Mouse (Mus musculus) midbrain, embryonic 14.5 days (tissue): ENCODE measurements around the gene Col13a1. TPM values are rescaled to one million over a fixed set of nuclear protein-coding genes. Genes with fewer than 3 reads are reported as not detected.

Experiments
- ATAC-seq: fragments of 200-750 bp; cut with Nextera tagmentation; 2 replicates; pipeline ENCODE4 v1.8.0; 2017; ENCODE audit warnings: moderate number of reproducible peaks, moderate library complexity; ENCODE audit not compliant: low FRiP score, low TSS enrichment
- DNase-seq: peaks from one replicate; pipeline ENCODE4 v3.0.0-alpha.2; 2015
- H3K27ac ChIP-seq: fragments of 300-500 bp; sonication (generic); replicated peaks from 2 replicates; pipeline ENCODE4 v1.5.1; 2014; ENCODE audit warnings: mild to moderate bottlenecking, low read depth, low read length, moderate library complexity
- H3K27me3 ChIP-seq: fragments of 300-500 bp; sonication (generic); 2 replicates; pipeline ENCODE4 v1.6.1; 2014; ENCODE audit warnings: low read length, control low read depth, mixed read lengths; ENCODE audit not compliant: control insufficient read depth, insufficient read depth
- H3K36me3 ChIP-seq: fragments of 300-500 bp; sonication (generic); 2 replicates; pipeline ENCODE4 v1.6.1; 2014; ENCODE audit warnings: low read length, control low read depth; ENCODE audit not compliant: control insufficient read depth, insufficient read depth
- H3K4me1 ChIP-seq: fragments of 300-500 bp; sonication (generic); 2 replicates; pipeline ENCODE4 v1.6.1; 2014; ENCODE audit warnings: mild to moderate bottlenecking, antibody characterized with exemption, low read length, control low read depth; ENCODE audit not compliant: control insufficient read depth, insufficient read depth
- H3K4me2 ChIP-seq: fragments of 300-500 bp; sonication (generic); 2 replicates; pipeline ENCODE4 v1.6.1; 2014; ENCODE audit warnings: mild to moderate bottlenecking, low read length, moderate library complexity
- H3K4me3 ChIP-seq: fragments of 300-500 bp; sonication (generic); replicated peaks from 2 replicates; pipeline ENCODE4 v1.5.1; 2014; ENCODE audit warnings: low read depth, low read length
- H3K9ac ChIP-seq: fragments of 300-500 bp; sonication (generic); replicated peaks from 2 replicates; pipeline ENCODE4 v1.6.1; 2014; ENCODE audit warnings: mild to moderate bottlenecking, low read length, moderate library complexity
- H3K9me3 ChIP-seq: fragments of 300-500 bp; sonication (generic); 2 replicates; pipeline ENCODE4 v1.6.1; 2016; ENCODE audit warnings: low read length, control low read depth, mixed read lengths; ENCODE audit not compliant: control insufficient read depth
- WGBS: fragments of 180-500 bp; shearing (Covaris S2); extraction: QIAGEN DNeasy Blood & Tissue Kit; methylation state at CpG from one replicate; pipeline ENCODE4 v1.1.7; 2014; 5-methylcytosine and 5-hydroxymethylcytosine counted together
- polyA plus RNA-seq: library from polyadenylated mRNA; unstranded; fragments of >200 nt; fragmentation: Nextera tagmentation; extraction: Ambion mirVana; gene quantifications from 2 replicates; pipeline ENCODE4 v1.2.1, GENCODE M21; 2014

The Col13a1 gene
- 0.12 and 1.5 TPM in 2 replicates for polyA plus RNA-seq

DNA sequence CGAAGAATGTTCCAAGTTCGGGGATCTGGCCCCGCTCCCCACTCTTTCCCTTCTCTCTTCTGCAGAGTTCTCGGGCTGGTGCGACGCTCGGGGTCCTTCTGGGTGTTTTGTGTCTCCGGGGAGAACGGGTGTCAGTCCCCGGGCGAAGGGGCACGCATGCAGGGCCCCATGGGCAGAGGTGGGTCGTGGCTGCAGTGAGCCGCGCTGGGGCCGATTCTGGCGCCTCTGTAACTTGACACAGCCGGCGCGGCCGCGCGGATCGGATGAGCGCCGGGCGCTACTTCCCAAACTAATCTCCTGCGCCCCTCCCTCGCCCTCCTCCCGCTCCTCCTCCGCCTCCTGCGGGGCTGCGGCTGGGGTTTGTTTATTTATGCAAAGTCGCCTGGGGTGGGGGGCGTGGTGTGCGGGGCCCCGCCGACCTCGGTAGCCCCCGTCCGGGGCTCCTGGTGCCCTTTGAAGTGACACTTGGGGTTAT, at the start of gene Col13a1:
Gene Col13a1, minus strand, starts transcription at position 243 of the 475 bp plus-strand sequence.
- DNase-seq = peak; percentile 49
- Histone ChIP-seq H3K4me3 (peak within 1 kb of the TSS; percentile 32), H3K36me3 (no peaks in the 10 kb centered on the region), H3K27ac (no peak within 1 kb of the TSS), H3K9ac (no peak within 1 kb of the TSS; the same call in 1 of the 2 replicates), H3K4me1 (peaks cover 10% of the 10 kb centered on the region; the same call in 1 of the 2 replicates), H3K4me2 (peak within 1 kb of the TSS; percentile 65), H3K9me3 (no peaks in the 10 kb centered on the region), H3K27me3 (peaks cover 51% of the 10 kb centered on the region)
- no peak for ATAC-seq
- WGBS = under 1% methylated on average over 40 of the region's 41 CpGs

GRCm38 (mm10) chr10:62027699-62028098, 48.8 kb upstream of the Col13a1 start:
- Histone ChIP-seq H3K27ac (no peak overlapping the region), H3K4me3 (no peak overlapping the region), H3K4me2 (no peak overlapping the region), H3K4me1 (no peaks in the 10 kb centered on the region), H3K27me3 (no peaks in the 10 kb centered on the region), H3K9ac (no peak overlapping the region), H3K36me3 (no peaks in the 10 kb centered on the region), H3K9me3 (no peaks in the 10 kb centered on the region)
- DNase-seq (peak; percentile 20), ATAC-seq (no peak)
- 48% methylated on average over 12 of the region's 12 CpGs for WGBS

GRCm38 (mm10) chr10:62023821-62024551, 45.1 kb upstream of the Col13a1 start:
- H3K4me3 ChIP-seq = no peak overlapping the region

DNA sequence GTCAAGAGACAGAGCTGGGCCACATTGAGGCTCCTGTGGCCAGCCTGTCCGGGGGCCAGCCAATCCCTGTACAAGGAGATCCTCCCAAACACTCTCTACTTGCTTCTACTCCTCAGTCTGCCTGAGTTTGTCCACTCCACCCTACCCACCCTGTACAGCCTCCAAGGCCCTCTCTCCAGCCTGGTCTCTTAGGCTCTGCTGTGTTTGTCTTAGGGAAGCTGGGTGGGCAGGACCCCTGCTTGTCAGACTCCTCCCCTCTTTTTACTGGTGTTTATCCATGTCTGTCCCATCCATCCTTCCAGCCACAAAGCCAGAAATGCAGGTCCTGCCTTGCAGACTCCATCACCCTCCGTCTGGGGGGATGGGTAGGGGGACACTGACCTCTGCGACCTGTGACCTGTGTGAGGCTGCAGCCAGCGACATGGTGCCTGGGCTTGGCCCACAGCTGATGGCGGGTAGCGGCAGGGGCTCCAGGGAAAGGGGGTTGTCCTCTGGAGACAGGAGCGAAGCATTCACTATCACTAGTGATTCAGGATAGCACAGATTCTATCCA, 41.2 kb upstream of the Col13a1 start:
- DNase-seq = no peak

More at GRCm38 (mm10) chr10:62023821-62024551, 45.1 kb upstream of the Col13a1 start:
- 69% methylated on average over 19 of the region's 19 CpGs for WGBS
- H3K9me3 ChIP-seq = no peaks in the 10 kb centered on the region
- H3K27me3 ChIP-seq = no peaks in the 10 kb centered on the region
- H3K4me2 ChIP-seq = no peak overlapping the region
- H3K9ac ChIP-seq = no peak overlapping the region
- no peaks in the 10 kb centered on the region for H3K4me1 ChIP-seq
- DNase-seq = peak; percentile 26
- H3K36me3 ChIP-seq = no peaks in the 10 kb centered on the region
- no peak overlapping the region for H3K27ac ChIP-seq
- no peak for ATAC-seq

DNA sequence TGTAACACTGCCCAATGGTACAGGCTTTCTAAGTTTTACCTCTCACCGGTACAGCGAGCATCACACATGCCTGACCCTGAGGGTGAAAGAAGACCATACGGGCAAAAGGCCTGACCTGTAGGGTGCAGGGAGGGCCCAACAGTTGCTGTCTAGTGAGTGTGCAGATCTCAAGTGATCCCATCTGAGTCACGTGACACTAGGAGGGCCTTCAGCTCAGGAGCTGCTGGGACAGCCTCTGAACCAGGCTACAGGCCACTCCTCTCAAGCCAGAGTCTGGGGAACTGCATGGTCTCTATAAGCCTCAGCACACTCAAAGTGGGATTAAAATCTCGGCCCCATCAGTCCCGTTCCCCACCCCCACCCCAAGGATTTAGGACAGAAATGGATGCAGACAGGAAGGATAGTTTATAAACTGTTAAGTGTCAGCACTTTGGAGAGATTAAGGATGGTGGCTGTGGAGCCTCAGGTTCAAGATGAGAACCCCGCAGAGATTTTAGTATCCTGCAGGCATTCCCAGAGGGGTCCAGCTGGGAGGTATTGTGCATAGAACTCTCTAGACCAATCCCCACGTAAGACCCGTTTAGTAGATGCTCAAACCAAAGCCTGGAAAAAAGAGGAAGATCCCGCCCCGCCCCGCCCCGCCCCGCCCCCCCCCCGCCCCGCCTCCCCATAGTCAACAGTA, 40.6 kb upstream of the Col13a1 start:
- no peak for DNase-seq
- H3K9ac ChIP-seq = no peak overlapping the region
- no peak overlapping the region for H3K4me2 ChIP-seq
- H3K36me3 ChIP-seq = no peaks in the 10 kb centered on the region
- WGBS = 17% methylated on average over 14 of the region's 16 CpGs
- no peak for ATAC-seq
- no peaks in the 10 kb centered on the region for H3K27me3 ChIP-seq
- no peak overlapping the region for H3K27ac ChIP-seq
- H3K4me1 ChIP-seq = 0 out of 2 replicates have a peak, but pooled peaks cover 4% of the 10 kb centered on the region
- no peaks in the 10 kb centered on the region for H3K9me3 ChIP-seq
- H3K4me3 ChIP-seq = no peak overlapping the region

More for the DNA sequence above, 41.2 kb upstream of the Col13a1 start:
- Histone ChIP-seq H3K9me3 (no peaks in the 10 kb centered on the region), H3K27ac (no peak overlapping the region), H3K27me3 (no peaks in the 10 kb centered on the region), H3K4me1 (0 out of 2 replicates have a peak, but pooled peaks cover 4% of the 10 kb centered on the region), H3K4me3 (no peak overlapping the region), H3K9ac (no peak overlapping the region), H3K36me3 (no peaks in the 10 kb centered on the region), H3K4me2 (no peak overlapping the region)
- 13% methylated on average over 7 of the region's 7 CpGs for WGBS
- ATAC-seq = no peak

GRCm38 (mm10) chr10:62016947-62017346, 38.0 kb upstream of the Col13a1 start:
- Histone ChIP-seq H3K9ac (no peak overlapping the region), H3K9me3 (no peaks in the 10 kb centered on the region), H3K27me3 (no peaks in the 10 kb centered on the region), H3K4me2 (no peak overlapping the region), H3K36me3 (no peaks in the 10 kb centered on the region), H3K4me1 (0 out of 2 replicates have a peak, but pooled peaks cover 4% of the 10 kb centered on the region), H3K27ac (no peak overlapping the region), H3K4me3 (no peak overlapping the region)
- DNase-seq (peak; percentile 40), ATAC-seq (no peak)
- WGBS = 28% methylated on average over 6 of the region's 6 CpGs

DNA sequence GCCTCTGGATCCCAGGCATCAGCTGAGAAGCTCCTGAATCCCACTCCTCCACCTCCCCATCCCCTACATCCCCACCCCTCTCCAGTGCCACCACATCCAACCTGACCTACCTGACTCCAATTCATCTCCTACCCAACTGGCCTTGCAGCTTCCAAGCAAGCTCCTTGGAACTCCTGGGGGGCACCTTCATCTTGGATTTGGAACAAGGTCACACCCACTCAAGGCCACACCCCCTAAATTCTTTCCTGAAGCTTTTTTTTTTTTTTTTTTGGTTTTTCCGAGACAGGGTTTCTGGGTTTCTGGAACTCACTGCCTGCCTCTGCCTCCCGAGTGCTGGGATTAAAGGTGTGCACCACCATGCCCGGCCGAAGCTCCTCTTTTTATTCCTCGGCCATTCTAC, 34.3 kb upstream of the Col13a1 start:
- ATAC-seq (no peak), DNase-seq (no peak)
- Histone ChIP-seq H3K36me3 (no peaks in the 10 kb centered on the region), H3K9ac (no peak overlapping the region), H3K27me3 (no peaks in the 10 kb centered on the region), H3K4me1 (0 out of 2 replicates have a peak, but pooled peaks cover 4% of the 10 kb centered on the region), H3K9me3 (no peaks in the 10 kb centered on the region), H3K4me2 (no peak overlapping the region), H3K27ac (no peak overlapping the region), H3K4me3 (no peak overlapping the region)
- 88% methylated on average over 5 of the region's 5 CpGs for WGBS

GRCm38 (mm10) chr10:62012371-62012770, 33.5 kb upstream of the Col13a1 start:
- H3K9me3 ChIP-seq = no peaks in the 10 kb centered on the region
- DNase-seq (no peak), ATAC-seq (no peak)
- no peaks in the 10 kb centered on the region for H3K36me3 ChIP-seq
- no peak overlapping the region for H3K9ac ChIP-seq
- H3K4me2 ChIP-seq = no peak overlapping the region
- WGBS = 74% methylated on average over 4 of the region's 4 CpGs
- H3K4me1 ChIP-seq = 0 out of 2 replicates have a peak, but pooled peaks cover 4% of the 10 kb centered on the region
- no peak overlapping the region for H3K4me3 ChIP-seq
- no peaks in the 10 kb centered on the region for H3K27me3 ChIP-seq
- H3K27ac ChIP-seq = no peak overlapping the region
